Mouse (Mus musculus) hindbrain, embryonic 10.5 days (tissue): ENCODE measurements around the gene Dgat2. TPM values are rescaled to one million over a fixed set of nuclear protein-coding genes. Genes with fewer than 3 reads are reported as not detected.

Experiments used
- DNase-seq: peaks from one replicate; pipeline ENCODE4 v3.0.0-alpha.2; 2017; ENCODE audit warnings: low spot score
- H3K27ac ChIP-seq: fragments of 300-500 bp; sonication (generic); 2 replicates; pipeline ENCODE4 v1.5.1; 2016; ENCODE audit warnings: mild to moderate bottlenecking, moderate library complexity
- H3K27me3 ChIP-seq: fragments of 300-500 bp; sonication (generic); 2 replicates; pipeline ENCODE4 v1.6.1; 2016; ENCODE audit warnings: mild to moderate bottlenecking; ENCODE audit not compliant: poor library complexity, insufficient read depth, severe bottlenecking
- H3K36me3 ChIP-seq: fragments of 300-500 bp; sonication (generic); 2 replicates; pipeline ENCODE4 v1.6.1; 2016; ENCODE audit warnings: mild to moderate bottlenecking, moderate library complexity
- H3K4me1 ChIP-seq: fragments of 300-500 bp; sonication (generic); replicated peaks from 2 replicates; pipeline ENCODE4 v1.6.1; 2016; ENCODE audit warnings: mild to moderate bottlenecking
- H3K4me3 ChIP-seq: fragments of 300-500 bp; sonication (generic); 2 replicates; pipeline ENCODE4 v1.5.1; 2016; ENCODE audit warnings: mild to moderate bottlenecking, moderate library complexity
- H3K9me3 ChIP-seq: fragments of 300-500 bp; sonication (generic); 2 replicates; pipeline ENCODE4 v1.6.1; 2016; ENCODE audit warnings: mild to moderate bottlenecking, moderate library complexity
- WGBS: fragments of 180-500 bp; shearing (Covaris S2); methylation state at CpG from one replicate; pipeline ENCODE4 v1.1.7; 2016; 5-methylcytosine and 5-hydroxymethylcytosine counted together
- polyA plus RNA-seq: library from polyadenylated mRNA; unstranded; fragments of >200 nt; fragmentation: Nextera tagmentation; extraction: Ambion mirVana; gene quantifications from 2 replicates; pipeline ENCODE4 v1.2.1, GENCODE M21; 2016

Gene Dgat2
- polyA plus RNA-seq: 13.1 and 15.0 TPM in 2 replicates

DNA sequence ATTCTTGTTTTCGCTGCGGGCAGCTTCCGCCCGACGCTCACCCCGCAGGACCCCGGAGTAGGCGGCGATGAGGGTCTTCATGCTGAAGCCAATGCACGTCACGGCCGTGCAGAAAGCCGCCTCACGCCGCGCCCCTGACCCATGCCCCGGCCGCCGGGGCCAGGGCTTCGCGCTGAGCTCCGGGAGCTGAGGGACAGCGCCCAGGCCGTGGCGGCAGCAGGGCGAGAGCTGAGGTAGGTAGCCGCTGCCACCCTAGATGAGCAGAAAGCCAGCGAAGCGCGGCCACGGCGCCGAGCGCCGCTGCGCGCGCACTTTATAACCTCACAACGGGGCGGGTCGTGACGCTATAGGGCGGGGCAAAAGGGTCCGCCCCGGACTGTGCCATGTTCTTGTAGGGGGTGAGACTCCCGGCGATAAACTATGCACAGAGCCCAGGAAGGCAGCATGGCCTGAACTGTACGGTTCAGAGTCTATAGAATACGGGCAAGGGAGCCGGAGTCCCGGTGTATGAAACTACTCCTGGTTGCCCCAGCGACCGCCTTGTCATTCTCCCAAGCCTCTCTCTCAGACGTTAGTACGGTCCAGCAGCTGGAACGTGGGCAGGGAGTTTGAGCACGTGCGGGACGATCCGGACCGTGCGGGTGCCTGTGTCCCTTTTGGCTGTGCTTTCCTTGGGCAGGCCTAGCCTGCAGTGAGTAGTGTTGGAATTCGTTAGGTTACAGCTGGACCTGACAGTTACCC, at the start of gene Dgat2:
Dgat2 (minus strand) TSS at position 288 of the 741 bp plus-strand sequence.
- peak within 1 kb of the TSS; percentile 97 for H3K27ac ChIP-seq
- peak within 1 kb of the TSS; percentile 67 for H3K4me3 ChIP-seq
- WGBS: under 1% methylated on average over 63 of the region's 63 CpGs
- peaks cover 27% of the 10 kb centered on the region for H3K27me3 ChIP-seq
- no peaks in the 10 kb centered on the region for H3K36me3 ChIP-seq
- DNase-seq: peak; percentile 93
- no peaks in the 10 kb centered on the region for H3K9me3 ChIP-seq
- H3K4me1 ChIP-seq: peaks cover 32% of the 10 kb centered on the region

DNA sequence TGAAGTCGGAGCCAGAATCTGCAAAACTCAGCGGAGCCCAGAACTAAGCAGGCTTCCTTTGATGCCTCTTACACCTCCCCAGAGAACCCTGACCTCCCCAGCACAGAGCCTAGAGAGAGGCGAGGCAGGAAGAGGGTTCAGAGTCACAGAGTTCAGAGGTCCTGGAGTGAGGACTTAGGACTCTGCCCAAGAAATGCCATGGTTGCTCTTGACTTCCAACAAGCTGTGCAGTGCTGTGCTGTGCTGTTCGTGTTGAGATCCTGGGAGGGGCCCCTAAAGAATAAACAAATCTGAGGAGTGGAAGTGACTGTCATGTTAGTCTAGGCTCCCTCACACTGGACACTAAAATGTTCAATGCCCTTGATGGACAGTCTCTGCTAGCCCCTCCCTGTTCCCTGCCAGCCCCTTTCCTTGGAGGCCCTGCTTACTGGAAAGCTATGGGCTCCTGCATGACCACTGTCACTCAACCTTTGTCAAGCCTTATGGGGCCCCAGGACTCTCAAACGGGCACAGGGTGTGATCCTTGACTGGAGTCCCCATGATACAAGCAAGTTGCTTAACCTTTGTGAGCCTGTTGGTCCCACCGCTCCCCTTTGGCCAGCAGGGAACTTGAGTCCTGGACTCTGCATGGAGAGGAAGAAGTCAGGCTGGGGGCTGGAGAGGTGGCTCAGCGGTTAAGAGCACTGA, 47.7 kb upstream of the Dgat2 start:
- Histone ChIP-seq H3K27me3 (no peaks in the 10 kb centered on the region), H3K4me1 (peaks cover 35% of the 10 kb centered on the region), H3K9me3 (no peaks in the 10 kb centered on the region), H3K4me3 (no peak overlapping the region), H3K27ac (0 out of 2 replicates have a peak overlapping the region, but pooled peaks have one; percentile 17), H3K36me3 (no peaks in the 10 kb centered on the region; the same call in 1 of the 2 replicates)
- WGBS: 65% methylated on average over 7 of the region's 7 CpGs
- DNase-seq: no peak

DNA sequence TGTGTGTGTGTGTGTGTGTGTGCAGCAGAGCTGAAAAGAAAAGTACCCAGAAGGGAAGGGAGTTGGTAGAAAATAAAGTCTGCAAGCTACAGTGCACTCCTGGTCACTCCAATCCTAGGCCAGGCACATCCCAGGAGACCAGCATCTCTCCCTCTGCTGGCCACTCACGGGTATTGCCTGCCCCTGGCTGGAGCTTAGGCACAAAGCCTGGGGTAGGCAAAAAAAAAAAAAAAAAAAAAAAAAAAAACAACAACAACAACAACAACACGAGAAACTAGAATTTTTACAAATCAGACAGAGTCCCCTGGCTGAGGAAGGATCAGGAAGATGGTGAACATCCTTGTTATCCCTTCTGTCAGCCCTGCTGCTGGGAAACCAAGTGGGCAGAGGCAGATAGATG, 46.9 kb upstream of the Dgat2 start:
- peaks cover 37% of the 10 kb centered on the region for H3K4me1 ChIP-seq
- 0 out of 2 replicates have a peak overlapping the region, but pooled peaks have one; percentile 17 for H3K27ac ChIP-seq
- H3K27me3 ChIP-seq: no peaks in the 10 kb centered on the region
- 22% methylated on average over 2 of the region's 2 CpGs for WGBS
- H3K4me3 ChIP-seq: no peak overlapping the region
- no peaks in the 10 kb centered on the region; the same call in 1 of the 2 replicates for H3K36me3 ChIP-seq
- peak; percentile 70 for DNase-seq
- no peaks in the 10 kb centered on the region for H3K9me3 ChIP-seq

DNA sequence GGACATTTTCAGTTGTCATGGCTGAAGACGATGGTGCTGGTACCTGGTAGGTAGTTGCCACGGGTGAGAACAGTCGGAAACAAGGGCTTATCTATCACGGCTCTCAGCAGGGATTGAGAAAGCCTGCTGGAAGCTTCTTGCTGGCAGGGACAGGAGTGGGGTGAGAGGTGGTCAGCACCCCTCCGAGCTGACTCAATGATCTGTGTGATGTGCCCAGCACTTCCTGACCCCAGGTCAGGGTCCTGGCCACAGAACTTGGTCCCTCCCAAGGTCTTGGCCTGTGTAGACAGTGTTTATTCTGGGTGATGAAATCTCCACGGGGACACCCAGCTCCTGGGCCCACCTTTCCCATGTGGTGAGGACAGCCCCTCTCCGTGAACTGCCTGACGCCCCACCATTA, 46.3 kb upstream of the Dgat2 start:
- no peak for DNase-seq
- Histone ChIP-seq H3K4me1 (peaks cover 35% of the 10 kb centered on the region), H3K27me3 (no peaks in the 10 kb centered on the region), H3K4me3 (no peak overlapping the region), H3K36me3 (no peaks in the 10 kb centered on the region; the same call in 1 of the 2 replicates), H3K27ac (0 out of 2 replicates have a peak overlapping the region, but pooled peaks have one; percentile 19), H3K9me3 (no peaks in the 10 kb centered on the region)
- 70% methylated on average over 8 of the region's 8 CpGs for WGBS

DNA sequence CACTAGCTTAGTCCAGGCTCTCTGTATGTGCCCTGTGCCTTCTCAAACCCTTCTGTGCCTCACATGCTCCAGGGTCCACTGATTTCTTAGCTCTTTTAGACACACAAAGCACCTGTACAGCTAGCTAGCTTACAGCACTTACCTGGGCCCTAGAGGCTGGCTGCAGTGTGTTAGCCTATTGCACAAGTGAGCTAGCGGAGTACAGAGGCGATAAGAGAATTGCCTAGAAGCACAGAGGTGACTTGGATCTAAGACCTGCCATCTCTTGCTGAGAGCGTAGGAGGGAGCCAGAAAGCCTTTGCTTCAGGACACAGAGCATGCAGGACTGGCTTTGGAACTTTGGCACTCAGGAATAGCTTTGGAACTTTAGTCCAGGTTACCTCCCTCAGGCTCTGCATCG, 44.7 kb upstream of the Dgat2 start:
- no peak for DNase-seq
- Histone ChIP-seq H3K4me3 (no peak overlapping the region), H3K36me3 (peaks cover 5% of the 10 kb centered on the region; the same call in 1 of the 2 replicates), H3K27me3 (no peaks in the 10 kb centered on the region), H3K4me1 (peaks cover 29% of the 10 kb centered on the region), H3K27ac (no peak overlapping the region), H3K9me3 (no peaks in the 10 kb centered on the region)
- 97% methylated on average over 4 of the region's 4 CpGs for WGBS

DNA sequence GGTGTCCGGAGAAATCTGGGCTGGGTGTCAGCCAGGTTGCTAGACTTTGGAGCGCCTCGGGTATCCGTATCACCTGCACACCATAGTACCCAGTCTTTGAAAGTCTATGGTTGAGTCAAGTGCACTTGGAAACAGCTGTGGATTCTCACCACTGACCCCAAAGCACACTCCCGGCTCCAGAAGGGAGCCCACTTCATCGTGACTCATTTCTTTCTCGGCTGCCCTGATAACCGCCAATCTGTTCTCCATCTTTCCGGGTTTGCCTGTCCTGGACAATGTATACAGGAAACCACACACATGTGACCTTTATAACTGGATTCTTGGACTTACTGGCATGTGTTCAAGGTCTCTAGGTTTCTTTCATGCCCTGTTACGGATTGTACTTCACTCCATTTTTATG, 44.1 kb upstream of the Dgat2 start:
- Histone ChIP-seq H3K9me3 (no peaks in the 10 kb centered on the region), H3K27me3 (no peaks in the 10 kb centered on the region), H3K36me3 (peaks cover 11% of the 10 kb centered on the region; the same call in 1 of the 2 replicates), H3K4me3 (no peak overlapping the region), H3K27ac (no peak overlapping the region), H3K4me1 (peaks cover 28% of the 10 kb centered on the region)
- no peak for DNase-seq
- 95% methylated on average over 10 of the region's 10 CpGs for WGBS

DNA sequence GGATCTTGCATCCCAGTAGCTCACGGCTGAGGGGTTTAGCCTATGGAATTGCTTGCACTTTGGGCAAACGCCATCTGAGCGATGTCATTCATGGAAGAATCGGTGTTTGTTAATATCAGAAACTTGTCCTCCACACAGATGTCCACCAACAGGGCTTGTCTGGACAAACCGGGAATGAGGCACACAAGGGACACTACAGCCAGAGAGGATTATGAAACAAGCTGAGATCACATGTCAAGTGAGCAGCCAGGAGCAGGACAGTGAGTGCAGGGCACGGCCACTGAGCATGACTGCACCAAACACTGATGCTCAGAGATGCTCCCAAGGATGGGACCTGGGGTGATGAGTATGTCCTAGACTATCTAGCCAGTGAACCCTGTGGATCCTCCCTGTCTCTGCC, 42.9 kb upstream of the Dgat2 start:
- Histone ChIP-seq H3K27me3 (no peaks in the 10 kb centered on the region), H3K4me3 (no peak overlapping the region), H3K36me3 (peaks cover 12% of the 10 kb centered on the region; the same call in 1 of the 2 replicates), H3K27ac (no peak overlapping the region), H3K4me1 (peaks cover 27% of the 10 kb centered on the region), H3K9me3 (no peaks in the 10 kb centered on the region)
- 87% methylated on average over 6 of the region's 6 CpGs for WGBS
- no peak for DNase-seq

DNA sequence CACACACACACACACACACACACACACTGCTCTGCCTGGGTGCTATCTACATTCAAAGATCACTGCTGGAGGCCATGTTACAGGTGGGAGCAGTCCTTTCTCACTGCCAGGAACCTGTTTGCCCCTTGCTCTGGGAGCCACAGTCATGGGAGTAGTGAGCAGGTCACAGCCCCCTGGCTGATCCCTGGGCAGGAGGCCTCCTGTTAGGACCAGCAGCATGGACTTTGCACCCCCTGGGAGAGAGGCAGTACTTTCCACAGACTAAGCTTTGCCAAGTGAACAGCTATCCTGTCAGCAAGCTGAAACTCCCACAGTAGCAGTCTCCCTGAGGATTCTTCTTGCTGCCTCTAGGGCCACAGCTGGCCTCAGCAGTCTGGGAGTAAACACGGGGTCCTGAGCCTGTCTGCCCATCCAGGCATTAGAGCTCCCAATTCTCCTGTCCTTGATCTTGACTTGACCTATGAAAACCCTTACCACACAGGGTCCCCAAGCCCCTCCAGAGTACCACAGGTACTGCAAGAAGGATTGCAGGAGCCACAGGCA, 42.2 kb upstream of the Dgat2 start:
- Histone ChIP-seq H3K4me3 (no peak overlapping the region), H3K4me1 (peaks cover 20% of the 10 kb centered on the region), H3K9me3 (no peaks in the 10 kb centered on the region), H3K36me3 (peaks cover 12% of the 10 kb centered on the region; the same call in 1 of the 2 replicates), H3K27ac (peak overlapping the region; percentile 47; the same call in 1 of the 2 replicates), H3K27me3 (no peaks in the 10 kb centered on the region)
- 52% methylated on average over 1 of the region's 1 CpGs for WGBS
- no peak for DNase-seq

DNA sequence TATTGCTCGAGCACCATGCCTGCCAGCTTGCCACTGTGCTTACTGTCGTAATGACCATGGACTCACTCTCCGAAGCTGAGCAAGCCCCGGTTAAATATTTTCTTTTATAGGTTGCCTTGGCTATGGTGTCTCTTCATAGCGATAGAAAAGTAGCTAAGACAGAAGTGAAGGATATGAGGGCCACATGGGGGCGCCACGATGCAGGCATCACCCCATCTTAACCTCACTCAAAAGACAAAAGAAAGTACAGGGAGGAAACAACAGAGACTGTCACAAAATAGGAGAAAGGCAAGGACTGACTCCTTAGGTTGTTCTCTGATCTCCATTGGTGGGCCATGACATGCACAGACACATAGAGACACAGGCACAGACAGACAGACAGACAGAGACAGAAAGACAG, 41.7 kb upstream of the Dgat2 start:
- WGBS: 69% methylated on average over 7 of the region's 7 CpGs
- peak overlapping the region; percentile 47; the same call in 1 of the 2 replicates for H3K27ac ChIP-seq
- peaks cover 13% of the 10 kb centered on the region; the same call in 1 of the 2 replicates for H3K36me3 ChIP-seq
- H3K4me3 ChIP-seq: no peak overlapping the region
- H3K9me3 ChIP-seq: no peaks in the 10 kb centered on the region
- DNase-seq: no peak
- no peaks in the 10 kb centered on the region for H3K27me3 ChIP-seq
- H3K4me1 ChIP-seq: peaks cover 18% of the 10 kb centered on the region

DNA sequence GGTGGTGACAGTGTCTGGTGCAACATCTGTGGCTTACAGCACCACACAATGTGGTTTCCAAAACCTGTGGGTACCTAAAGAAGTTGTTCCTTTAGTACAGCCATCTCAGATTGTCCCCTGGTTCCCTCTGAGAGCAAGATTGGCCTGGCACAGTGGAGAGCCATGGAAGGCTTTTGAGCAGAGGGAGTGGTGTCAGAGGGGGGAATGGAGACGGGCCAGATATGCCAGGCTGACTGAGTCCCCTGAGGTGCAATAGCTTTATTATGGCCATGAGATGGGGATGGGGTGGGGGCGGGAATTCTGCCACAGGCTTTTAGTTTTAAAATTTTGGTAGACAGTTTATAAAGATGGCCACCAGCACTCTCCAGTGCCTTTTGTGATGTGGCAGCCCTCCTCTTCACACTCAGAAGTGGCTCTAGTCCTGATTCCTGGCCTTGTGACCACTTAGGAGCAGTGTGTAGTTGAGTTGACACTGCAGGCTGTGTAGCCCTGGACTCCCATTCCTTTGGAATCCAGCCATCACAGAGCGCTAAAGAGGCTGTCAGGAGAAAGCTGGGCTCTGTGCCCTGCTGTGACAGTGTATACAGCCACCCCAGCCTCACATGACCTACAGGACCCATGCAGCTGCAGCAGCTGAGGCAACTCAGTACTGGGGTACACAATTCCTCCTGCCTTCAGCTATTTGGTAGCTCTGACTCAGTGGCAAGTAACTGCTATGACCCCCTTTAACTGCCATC, 35.0 kb upstream of the Dgat2 start:
- peaks cover 14% of the 10 kb centered on the region; the same call in 1 of the 2 replicates for H3K36me3 ChIP-seq
- no peak overlapping the region for H3K4me3 ChIP-seq
- H3K9me3 ChIP-seq: no peaks in the 10 kb centered on the region
- peaks cover 19% of the 10 kb centered on the region for H3K4me1 ChIP-seq
- 68% methylated on average over 3 of the region's 3 CpGs for WGBS
- DNase-seq: no peak
- no peaks in the 10 kb centered on the region for H3K27me3 ChIP-seq
- no peak overlapping the region for H3K27ac ChIP-seq

DNA sequence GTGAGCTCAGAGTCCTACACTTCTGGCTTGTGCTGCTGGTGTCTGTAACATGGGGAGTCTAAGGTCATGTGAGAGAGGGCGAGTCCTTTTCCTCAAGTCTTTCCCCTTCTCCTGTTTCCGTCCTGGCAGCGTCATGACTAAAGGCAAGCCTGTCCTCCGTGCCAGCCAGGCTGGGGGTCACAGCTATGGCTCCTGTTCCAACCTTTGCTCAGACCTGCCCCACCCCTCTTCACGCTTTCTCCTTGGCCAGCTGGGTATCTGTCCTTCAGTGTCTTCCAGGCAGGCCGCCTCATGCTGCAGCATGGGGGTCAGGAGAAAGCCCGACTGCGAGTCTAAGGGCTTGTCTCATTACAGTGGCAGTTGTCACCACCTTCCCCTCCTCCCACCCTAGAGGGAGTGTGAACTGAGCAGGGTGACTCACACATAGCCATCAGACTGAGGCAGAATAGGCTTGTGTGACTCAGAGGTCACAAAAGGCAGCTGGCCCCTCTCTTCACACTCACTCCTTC, 32.9 kb upstream of the Dgat2 start:
- H3K27me3 ChIP-seq: no peaks in the 10 kb centered on the region
- 69% methylated on average over 8 of the region's 8 CpGs for WGBS
- H3K27ac ChIP-seq: 0 out of 2 replicates have a peak overlapping the region, but pooled peaks have one; percentile 10
- peaks cover 19% of the 10 kb centered on the region for H3K4me1 ChIP-seq
- no peaks in the 10 kb centered on the region for H3K9me3 ChIP-seq
- no peak overlapping the region for H3K4me3 ChIP-seq
- DNase-seq: no peak
- H3K36me3 ChIP-seq: peaks cover 7% of the 10 kb centered on the region; the same call in 1 of the 2 replicates

DNA sequence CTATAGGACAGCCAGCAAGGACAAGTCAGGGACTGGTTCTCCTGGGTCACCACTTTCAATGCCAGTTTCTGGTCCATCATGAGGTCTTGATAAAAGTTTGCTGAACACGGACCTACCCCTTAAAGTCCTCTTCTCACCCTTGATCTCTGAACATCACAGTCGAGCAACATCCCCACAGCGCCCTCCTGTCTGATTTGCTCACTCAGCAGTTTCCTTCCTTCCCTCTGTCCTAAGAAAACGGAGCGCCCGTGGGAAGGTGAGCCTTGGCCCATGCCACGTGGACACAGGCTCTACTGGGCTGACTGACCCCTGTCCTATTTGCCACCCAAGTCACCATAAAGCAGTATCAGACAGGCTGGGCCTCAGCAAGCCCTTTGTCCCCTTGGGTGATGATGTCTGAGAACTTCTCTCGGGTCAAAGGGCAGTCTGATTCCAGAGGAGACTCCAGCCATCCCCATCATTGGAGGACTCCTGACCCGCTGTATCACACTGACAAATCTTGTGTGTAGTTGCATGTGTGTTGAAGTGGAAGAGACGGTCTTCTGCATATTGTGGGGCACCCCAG, 32.2 kb upstream of the Dgat2 start:
- Histone ChIP-seq H3K9me3 (no peaks in the 10 kb centered on the region), H3K27ac (no peak overlapping the region), H3K4me3 (no peak overlapping the region), H3K36me3 (peaks cover 7% of the 10 kb centered on the region; the same call in 1 of the 2 replicates), H3K4me1 (peaks cover 19% of the 10 kb centered on the region), H3K27me3 (no peaks in the 10 kb centered on the region)
- DNase-seq: no peak
- 80% methylated on average over 10 of the region's 10 CpGs for WGBS
